Mouse (Mus musculus) stomach, embryonic 16.5 days (tissue): ENCODE measurements around the gene Rybp. TPM values are rescaled to one million over a fixed set of nuclear protein-coding genes. Genes with fewer than 3 reads are reported as not detected.

ENCODE experiments used
- ATAC-seq: fragments of 200-750 bp; cut with Nextera tagmentation; 2 replicates; pipeline ENCODE4 v1.8.0; 2017; ENCODE audit warnings: moderate number of reproducible peaks, moderate TSS enrichment; ENCODE audit not compliant: insufficient read depth, low FRiP score
- H3K27ac ChIP-seq: fragments of 300-500 bp; sonication (generic); 2 replicates; pipeline ENCODE4 v1.5.1; 2014; ENCODE audit warnings: low read length
- H3K27me3 ChIP-seq: fragments of 300-500 bp; sonication (generic); 2 replicates; pipeline ENCODE4 v1.6.1; 2014; ENCODE audit warnings: low read length, control low read depth, mixed read lengths; ENCODE audit not compliant: control insufficient read depth, insufficient read depth
- H3K36me3 ChIP-seq: fragments of 300-500 bp; sonication (generic); 2 replicates; pipeline ENCODE4 v1.6.1; 2014; ENCODE audit warnings: low read length; ENCODE audit not compliant: control insufficient read depth, insufficient read depth
- H3K4me1 ChIP-seq: fragments of 300-500 bp; sonication (generic); 2 replicates; pipeline ENCODE4 v1.6.1; 2014; ENCODE audit warnings: low read length, control low read depth, mixed read lengths; ENCODE audit not compliant: control insufficient read depth, insufficient read depth
- H3K4me2 ChIP-seq: fragments of 300-500 bp; sonication (generic); 2 replicates; pipeline ENCODE4 v1.6.1; 2014; ENCODE audit warnings: low read depth, low read length, mixed read lengths
- H3K4me3 ChIP-seq: fragments of 300-500 bp; sonication (generic); replicated peaks from 2 replicates; pipeline ENCODE4 v1.5.1; 2014; ENCODE audit warnings: mild to moderate bottlenecking, low read length
- H3K9ac ChIP-seq: fragments of 300-500 bp; sonication (generic); 2 replicates; pipeline ENCODE4 v1.6.1; 2014; ENCODE audit warnings: low read length
- H3K9me3 ChIP-seq: fragments of 300-500 bp; sonication (generic); replicated peaks from 2 replicates; pipeline ENCODE4 v1.6.1; 2016; ENCODE audit warnings: low read length, control low read depth; ENCODE audit not compliant: control insufficient read depth
- WGBS: fragments of 180-500 bp; shearing (Covaris S2); extraction: QIAGEN DNeasy Blood & Tissue Kit; methylation state at CpG from one replicate; pipeline ENCODE4 v1.1.7; 2014; 5-methylcytosine and 5-hydroxymethylcytosine counted together
- polyA plus RNA-seq: library from polyadenylated mRNA; unstranded; fragments of >200 nt; fragmentation: Nextera tagmentation; extraction: Ambion mirVana; gene quantifications from 2 replicates; pipeline ENCODE4 v1.2.1, GENCODE M21; 2015

The Rybp gene
- polyA plus RNA-seq, 1 experiment from 2014 or later, result 10.5 TPM

DNA sequence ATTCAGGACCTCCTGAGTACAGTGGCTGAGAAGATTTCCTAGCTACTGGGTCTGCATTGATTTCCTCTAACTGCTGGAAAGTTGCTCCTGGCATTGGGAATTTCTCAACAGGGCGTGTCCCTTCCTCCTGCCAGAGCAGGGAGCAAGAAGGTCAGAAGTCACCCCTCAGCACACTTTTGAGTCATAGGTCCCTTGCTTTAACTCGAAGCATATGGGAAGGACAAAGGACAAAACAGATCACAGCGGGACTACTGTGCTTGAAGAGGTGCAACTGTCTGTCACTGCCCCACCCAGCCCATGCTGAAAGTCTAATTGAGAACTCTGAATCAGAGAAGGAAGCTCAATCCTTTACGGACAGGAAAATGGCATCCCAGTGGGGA, 106.4 kb downstream of the Rybp start:
- H3K27ac ChIP-seq, result no peak overlapping the region
- H3K4me2 ChIP-seq, result no peak overlapping the region
- H3K36me3 ChIP-seq, result no peaks in the 10 kb centered on the region
- no peak for ATAC-seq
- H3K27me3 ChIP-seq, result no peaks in the 10 kb centered on the region
- no peak overlapping the region for H3K4me3 ChIP-seq
- 63% methylated on average over 4 of the region's 4 CpGs for WGBS
- H3K9ac ChIP-seq, result no peak overlapping the region
- no peaks in the 10 kb centered on the region for H3K4me1 ChIP-seq
- H3K9me3 ChIP-seq, result no peaks in the 10 kb centered on the region

- Histone ChIP-seq H3K4me1 (no peaks in the 10 kb centered on the region), H3K36me3 (no peaks in the 10 kb centered on the region), H3K9me3 (no peaks in the 10 kb centered on the region), H3K27ac (no peak overlapping the region), H3K4me3 (no peak overlapping the region), H3K4me2 (no peak overlapping the region), H3K9ac (no peak overlapping the region), H3K27me3 (no peaks in the 10 kb centered on the region)
- WGBS, result 74% methylated on average over 4 of the region's 4 CpGs
- ATAC-seq, result no peak
Observed at GRCm38 (mm10) chr6:100180213-100180882, 106.9 kb downstream of the Rybp start.

- Histone ChIP-seq H3K4me3 (no peak overlapping the region), H3K36me3 (no peaks in the 10 kb centered on the region), H3K4me1 (no peaks in the 10 kb centered on the region), H3K27me3 (no peaks in the 10 kb centered on the region), H3K4me2 (no peak overlapping the region), H3K9ac (no peak overlapping the region), H3K9me3 (no peaks in the 10 kb centered on the region), H3K27ac (no peak overlapping the region)
- WGBS, result 49% methylated on average over 3 of the region's 3 CpGs
- ATAC-seq, result no peak
Observed at GRCm38 (mm10) chr6:100178830-100179229, 108.5 kb downstream of the Rybp start.
